Mouse (Mus musculus) midbrain, embryonic 15.5 days (tissue): Measurements from ENCODE around the gene Gp9. TPM values are rescaled to one million over a fixed set of nuclear protein-coding genes. Genes with fewer than 3 reads are reported as not detected.
"Not testable (repeated sequence)": the region's sequence is repeated elsewhere in the genome, so short reads cannot be mapped to it uniquely, and the experiment has no call there.

Experiments
- ATAC-seq: fragments of 200-750 bp; cut with Nextera tagmentation; replicated peaks from 2 replicates; pipeline ENCODE4 v1.8.0; 2017; ENCODE audit warnings: moderate TSS enrichment
- H3K27ac ChIP-seq: fragments of 300-500 bp; sonication (generic); 2 replicates; pipeline ENCODE4 v1.5.1; 2015; ENCODE audit warnings: mild to moderate bottlenecking, inconsistent platforms
- H3K27me3 ChIP-seq: fragments of 300-500 bp; sonication (generic); replicated peaks from 2 replicates; pipeline ENCODE4 v1.6.1; 2015; ENCODE audit warnings: inconsistent platforms
- H3K36me3 ChIP-seq: fragments of 300-500 bp; sonication (generic); replicated peaks from 2 replicates; pipeline ENCODE4 v1.6.1; 2015; ENCODE audit warnings: inconsistent platforms
- H3K4me1 ChIP-seq: fragments of 300-500 bp; sonication (generic); 2 replicates; pipeline ENCODE4 v1.6.1; 2015; ENCODE audit warnings: inconsistent platforms
- H3K4me2 ChIP-seq: fragments of 300-500 bp; sonication (generic); 2 replicates; pipeline ENCODE4 v1.6.1; 2015; ENCODE audit warnings: inconsistent platforms, mild to moderate bottlenecking, moderate library complexity
- H3K4me3 ChIP-seq: fragments of 300-500 bp; sonication (generic); 2 replicates; pipeline ENCODE4 v1.5.1; 2015; ENCODE audit warnings: mild to moderate bottlenecking, inconsistent platforms
- H3K9ac ChIP-seq: fragments of 300-500 bp; sonication (generic); 2 replicates; pipeline ENCODE4 v1.6.1; 2015; ENCODE audit warnings: mild to moderate bottlenecking, inconsistent platforms
- H3K9me3 ChIP-seq: fragments of 300-500 bp; sonication (generic); 2 replicates; pipeline ENCODE4 v1.6.1; 2016; ENCODE audit warnings: inconsistent platforms
- WGBS: fragments of 180-500 bp; shearing (Covaris S2); methylation state at CpG from one replicate; pipeline ENCODE4 v1.1.7; 2015; ENCODE audit warnings: mixed read lengths; 5-methylcytosine and 5-hydroxymethylcytosine counted together
- polyA plus RNA-seq: library from polyadenylated mRNA; unstranded; fragments of >200 nt; fragmentation: Nextera tagmentation; extraction: Ambion mirVana; gene quantifications from 2 replicates; pipeline ENCODE4 v1.2.1, GENCODE M21; 2015

Gp9 gene
- polyA plus RNA-seq, 1 experiment from 2014 or later: 1.0 TPM

DNA sequence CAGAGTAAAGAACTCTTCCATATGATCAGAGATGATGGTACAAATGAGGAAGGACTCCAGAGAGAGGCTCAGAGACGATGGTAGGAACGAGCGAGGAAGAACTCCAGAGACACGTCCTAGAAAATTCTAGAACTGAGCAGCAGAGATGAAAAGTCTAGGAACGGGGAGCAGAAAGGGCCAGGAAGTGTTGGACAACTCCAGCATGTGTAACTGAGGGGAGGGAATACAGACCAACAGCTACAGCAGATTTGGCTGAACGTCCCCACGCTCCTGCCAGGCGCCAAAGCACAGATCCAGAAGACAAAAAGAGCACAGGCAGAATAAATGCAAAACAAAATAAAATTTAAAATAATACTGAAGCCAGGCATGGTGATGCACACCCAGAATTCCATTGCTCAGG lies 21.0 kb upstream of the Gp9 start:
- H3K4me1 ChIP-seq: no peaks in the 10 kb centered on the region
- ATAC-seq: no peak
- no peaks in the 10 kb centered on the region for H3K36me3 ChIP-seq
- H3K9me3 ChIP-seq: no peaks in the 10 kb centered on the region
- 93% methylated on average over 8 of the region's 8 CpGs for WGBS
- H3K4me2 ChIP-seq: no peak overlapping the region
- H3K9ac ChIP-seq: no peak overlapping the region
- no peak overlapping the region for H3K27ac ChIP-seq
- H3K4me3 ChIP-seq: no peak overlapping the region
- no peaks in the 10 kb centered on the region for H3K27me3 ChIP-seq

DNA sequence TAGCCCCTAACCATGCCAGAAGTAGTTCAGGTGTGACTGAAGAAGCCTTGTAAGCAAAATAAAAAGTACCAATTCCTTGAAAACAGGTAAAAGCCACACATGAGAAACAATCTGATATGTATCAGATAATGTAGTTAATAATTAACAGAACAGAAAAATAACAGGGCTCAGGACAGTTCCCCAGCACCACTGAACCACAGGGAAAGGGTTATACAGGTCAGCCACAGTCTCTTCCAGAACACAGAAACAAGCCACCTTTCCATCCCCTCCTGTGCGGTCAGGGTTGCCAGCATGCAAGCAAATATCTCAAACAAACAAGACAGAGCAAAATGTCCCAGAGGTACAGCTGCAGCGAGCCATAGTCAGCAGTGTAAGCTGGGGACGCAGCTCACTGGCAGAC lies 18.5 kb upstream of the Gp9 start:
- 56% methylated on average over 3 of the region's 3 CpGs for WGBS
- no peak overlapping the region for H3K27ac ChIP-seq
- no peaks in the 10 kb centered on the region for H3K27me3 ChIP-seq
- H3K4me1 ChIP-seq: no peaks in the 10 kb centered on the region
- no peaks in the 10 kb centered on the region for H3K36me3 ChIP-seq
- ATAC-seq: no peak
- no peaks in the 10 kb centered on the region for H3K9me3 ChIP-seq
- H3K9ac ChIP-seq: no peak overlapping the region
- H3K4me3 ChIP-seq: no peak overlapping the region
- no peak overlapping the region for H3K4me2 ChIP-seq

DNA sequence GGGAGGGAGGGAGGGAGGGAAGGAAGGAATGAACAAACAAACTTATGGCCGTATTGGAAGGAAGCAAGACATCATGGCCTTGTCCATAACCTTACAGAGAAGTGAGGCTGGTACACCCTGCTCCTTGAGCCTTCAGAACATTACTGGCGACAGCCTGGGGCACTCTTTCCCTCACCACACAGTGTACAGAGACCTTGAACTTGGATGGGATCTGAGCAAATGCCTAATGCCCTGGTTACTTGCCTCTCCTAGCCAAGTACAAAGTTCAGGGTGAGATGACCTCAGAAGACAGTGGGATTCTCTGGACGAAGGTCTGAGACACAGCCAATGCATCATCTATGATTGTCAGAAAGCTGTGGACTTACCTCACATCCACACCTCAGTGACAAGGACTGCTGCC lies 18.0 kb upstream of the Gp9 start:
- 82% methylated on average over 3 of the region's 3 CpGs for WGBS
- no peak overlapping the region for H3K9ac ChIP-seq
- no peaks in the 10 kb centered on the region for H3K36me3 ChIP-seq
- no peak overlapping the region for H3K27ac ChIP-seq
- no peaks in the 10 kb centered on the region for H3K27me3 ChIP-seq
- H3K4me1 ChIP-seq: no peaks in the 10 kb centered on the region
- no peak for ATAC-seq
- H3K4me2 ChIP-seq: no peak overlapping the region
- no peaks in the 10 kb centered on the region for H3K9me3 ChIP-seq
- H3K4me3 ChIP-seq: no peak overlapping the region

DNA sequence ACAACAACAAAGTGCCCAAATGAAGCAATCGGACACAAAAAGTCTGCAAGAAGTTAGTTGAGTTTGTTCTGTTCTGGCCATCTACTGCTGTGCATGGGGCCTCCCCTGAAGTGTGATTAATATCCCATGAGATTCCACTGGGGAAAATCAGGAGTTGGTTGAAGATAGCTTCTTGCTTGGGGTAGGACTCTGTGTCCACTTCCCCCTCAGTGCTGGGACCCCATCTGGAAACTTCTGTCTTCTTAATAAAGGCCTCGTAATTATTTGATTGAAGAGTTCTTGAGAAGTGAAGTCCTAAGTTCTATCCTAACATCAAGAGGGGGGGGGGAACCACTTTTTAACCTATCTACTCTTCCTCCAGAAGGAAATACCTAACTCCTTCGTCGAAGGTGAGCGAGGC lies 15.7 kb upstream of the Gp9 start:
- 91% methylated on average over 5 of the region's 5 CpGs for WGBS
- H3K27me3 ChIP-seq: no peaks in the 10 kb centered on the region
- H3K27ac ChIP-seq: no peak overlapping the region
- no peaks in the 10 kb centered on the region for H3K36me3 ChIP-seq
- H3K4me3 ChIP-seq: no peak overlapping the region
- no peak for ATAC-seq
- no peaks in the 10 kb centered on the region for H3K4me1 ChIP-seq
- no peak overlapping the region for H3K4me2 ChIP-seq
- H3K9me3 ChIP-seq: no peaks in the 10 kb centered on the region
- no peak overlapping the region for H3K9ac ChIP-seq

DNA sequence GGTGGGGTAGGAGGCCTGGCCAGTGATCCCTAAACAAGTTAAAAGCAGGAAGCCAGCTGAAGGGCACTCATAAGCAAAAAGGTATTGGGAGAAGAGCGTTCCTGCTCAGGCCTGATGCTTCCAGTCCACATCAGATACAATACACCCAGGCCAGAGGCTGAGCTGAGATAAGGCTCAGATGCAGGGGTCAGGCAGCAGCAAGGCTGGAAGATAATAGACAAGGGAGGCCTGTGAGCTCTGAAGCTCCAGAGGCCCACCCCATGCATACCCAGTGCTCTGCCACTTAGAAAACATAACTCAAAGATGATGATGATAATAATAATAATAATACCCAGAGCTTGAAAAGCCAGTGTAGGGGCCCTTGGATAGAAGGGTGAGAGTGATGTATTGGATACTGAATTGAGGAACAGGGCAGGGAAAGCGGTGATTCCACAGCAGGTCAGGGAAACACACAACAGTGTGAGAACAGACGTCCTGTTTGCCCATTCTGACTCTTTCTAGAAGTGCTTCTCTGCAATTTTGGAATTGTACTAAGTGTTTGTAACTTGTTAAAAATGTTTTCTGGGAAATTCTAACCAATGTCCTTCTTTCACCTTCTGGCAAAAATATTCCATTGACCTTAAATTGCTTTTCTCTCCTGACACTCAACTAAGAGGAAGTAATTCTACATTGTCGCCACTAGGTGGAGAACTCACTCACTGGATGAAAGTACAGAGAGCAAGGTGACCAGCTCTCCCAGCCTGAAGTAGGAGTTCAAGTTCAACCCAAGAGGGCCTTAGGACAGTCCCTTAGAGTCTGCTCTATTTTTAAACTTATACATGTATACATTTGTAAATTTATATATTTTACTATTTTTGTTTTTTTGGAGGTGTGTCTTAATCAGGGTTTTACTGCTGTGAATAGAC lies 14.2 kb upstream of the Gp9 start:
- Histone ChIP-seq H3K4me2 (no peak overlapping the region), H3K9ac (no peak overlapping the region), H3K36me3 (no peaks in the 10 kb centered on the region), H3K9me3 (no peaks in the 10 kb centered on the region), H3K4me1 (no peaks in the 10 kb centered on the region), H3K27ac (no peak overlapping the region), H3K27me3 (no peaks in the 10 kb centered on the region), H3K4me3 (no peak overlapping the region)
- no peak for ATAC-seq
- WGBS: 69% methylated on average over 4 of the region's 4 CpGs

DNA sequence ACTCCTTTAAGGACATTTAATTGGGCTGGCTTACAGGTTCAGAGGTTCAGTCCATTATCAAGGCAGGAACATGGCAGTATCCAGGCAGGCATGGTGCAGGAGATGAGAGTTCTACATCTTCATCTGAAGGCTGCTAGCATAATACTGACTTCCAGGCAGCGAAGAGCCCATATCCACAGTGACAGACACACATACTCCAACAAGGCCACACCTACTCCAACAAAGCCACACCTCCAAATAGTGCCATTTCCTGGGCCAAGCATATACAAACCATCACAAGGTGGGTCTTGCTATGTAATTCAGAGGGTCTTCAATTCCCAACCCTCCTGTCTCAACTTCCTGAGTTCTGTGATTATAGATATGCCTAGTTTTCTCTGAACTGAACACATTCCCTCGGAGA lies 13.6 kb upstream of the Gp9 start:
- H3K4me3 ChIP-seq, H3K9me3 ChIP-seq, H3K27ac ChIP-seq, H3K9ac ChIP-seq, ATAC-seq, H3K4me2 ChIP-seq, H3K36me3 ChIP-seq, H3K4me1 ChIP-seq, H3K27me3 ChIP-seq: not testable (repeated sequence)
- WGBS: 89% methylated on average over 2 of the region's 2 CpGs

DNA sequence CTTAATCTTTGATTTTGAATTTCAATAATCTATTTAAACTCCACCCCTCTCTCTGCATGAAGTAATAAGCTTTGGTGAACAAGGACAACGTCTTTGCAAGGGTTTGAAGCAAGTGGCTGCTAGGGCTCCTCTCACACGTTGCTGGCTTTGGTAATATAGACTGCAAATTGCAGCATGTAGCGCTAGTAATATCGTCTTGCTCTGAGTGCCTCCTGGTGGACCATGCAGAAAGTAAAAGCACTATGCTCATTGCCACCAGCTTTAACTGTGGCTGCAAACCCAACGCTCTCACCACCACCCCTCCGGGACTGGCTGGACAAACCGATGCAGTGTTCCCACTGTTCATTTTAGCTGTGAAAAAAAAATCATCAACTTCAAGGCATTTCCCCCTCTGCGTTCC lies 7.2 kb upstream of the Gp9 start:
- ATAC-seq: no peak

DNA sequence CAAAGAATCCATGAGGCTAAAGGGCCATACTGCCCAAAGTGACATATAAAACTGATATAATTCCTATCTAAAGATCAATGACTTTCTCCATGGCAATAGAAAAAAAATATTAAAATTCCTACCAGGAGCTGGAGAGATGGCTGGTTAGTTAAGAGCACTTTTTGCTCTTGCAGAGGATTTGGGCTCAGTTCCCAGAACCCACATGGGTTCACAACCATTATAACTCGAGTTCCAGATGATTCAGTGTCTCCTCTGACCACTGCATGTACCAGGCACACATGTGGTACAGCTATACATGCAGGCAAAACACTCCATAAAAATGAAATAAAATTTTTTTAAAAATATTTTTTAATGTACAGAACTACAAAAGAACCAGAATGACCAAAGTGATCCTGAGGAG lies 3.4 kb upstream of the Gp9 start:
- Histone ChIP-seq H3K27me3 (no peaks in the 10 kb centered on the region), H3K27ac (no peak overlapping the region), H3K9ac (no peak overlapping the region), H3K4me2 (no peak overlapping the region), H3K4me1 (no peaks in the 10 kb centered on the region), H3K4me3 (no peak overlapping the region), H3K9me3 (no peaks in the 10 kb centered on the region), H3K36me3 (no peaks in the 10 kb centered on the region)
- ATAC-seq: no peak
- WGBS: 52% methylated on average over 1 of the region's 1 CpGs

More for the DNA sequence above, 7.2 kb upstream of the Gp9 start:
- no peak overlapping the region for H3K4me2 ChIP-seq
- H3K27me3 ChIP-seq: no peaks in the 10 kb centered on the region
- no peaks in the 10 kb centered on the region for H3K4me1 ChIP-seq
- 56% methylated on average over 8 of the region's 8 CpGs for WGBS
- H3K27ac ChIP-seq: no peak overlapping the region
- no peak overlapping the region for H3K9ac ChIP-seq
- H3K36me3 ChIP-seq: no peaks in the 10 kb centered on the region
- no peak overlapping the region for H3K4me3 ChIP-seq
- no peaks in the 10 kb centered on the region for H3K9me3 ChIP-seq

DNA sequence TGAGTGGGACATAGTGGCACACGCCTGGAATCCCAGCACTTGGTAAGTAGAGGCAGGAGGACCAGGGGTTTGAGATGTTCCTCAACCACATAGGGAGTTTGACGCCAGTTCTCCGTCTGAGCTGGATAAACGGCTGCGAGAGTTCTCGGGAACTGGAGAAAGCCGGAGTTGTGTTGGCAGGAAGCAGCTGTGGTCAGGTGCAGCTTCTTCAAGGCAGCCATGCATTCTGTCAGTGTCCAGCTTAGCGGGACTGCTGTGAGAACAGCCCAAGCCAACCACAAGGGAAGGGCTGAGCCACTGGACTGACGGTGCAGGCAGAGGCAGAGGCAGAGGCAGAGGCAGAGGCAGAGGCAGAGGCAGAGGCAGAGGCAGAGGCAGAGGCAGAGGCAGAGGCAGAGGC lies 3.0 kb upstream of the Gp9 start:
- Histone ChIP-seq H3K9ac (no peak overlapping the region), H3K9me3 (no peaks in the 10 kb centered on the region), H3K27ac (no peak overlapping the region), H3K4me1 (no peaks in the 10 kb centered on the region), H3K4me2 (no peak overlapping the region), H3K36me3 (no peaks in the 10 kb centered on the region), H3K4me3 (no peak overlapping the region), H3K27me3 (no peaks in the 10 kb centered on the region)
- WGBS: 87% methylated on average over 9 of the region's 9 CpGs
- ATAC-seq: no peak

DNA sequence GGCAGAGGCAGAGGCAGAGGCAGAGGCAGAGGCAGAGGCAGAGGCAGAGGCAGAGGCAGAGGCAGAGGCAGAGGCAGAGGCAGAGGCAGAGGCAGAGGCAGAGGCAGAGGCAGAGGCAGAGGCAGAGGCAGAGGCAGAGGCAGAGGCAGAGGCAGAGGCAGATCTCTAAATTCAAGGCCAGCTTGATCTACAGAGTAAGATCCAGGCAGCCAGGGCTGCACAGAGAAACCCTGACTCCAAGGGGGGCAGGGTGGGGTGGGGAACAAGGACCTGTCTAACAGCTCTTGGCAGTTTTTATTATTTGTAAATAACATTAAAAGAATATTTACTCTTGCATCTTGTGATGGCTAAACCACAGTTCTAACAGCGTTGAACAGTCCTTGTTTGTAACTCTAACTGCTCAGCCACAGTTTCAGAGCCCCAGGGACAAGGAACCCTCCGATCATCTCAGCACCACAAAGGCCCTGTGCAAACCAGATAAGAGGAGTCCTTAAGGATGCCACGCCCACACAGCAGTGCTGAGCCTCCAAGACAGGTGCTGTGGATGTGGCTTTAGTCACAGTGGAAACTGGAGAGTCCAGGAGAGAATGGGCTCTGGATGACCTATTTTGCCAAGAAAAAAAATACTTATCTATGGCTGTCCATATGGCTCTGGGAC lies 2.2 kb upstream of the Gp9 start:
- Histone ChIP-seq H3K27ac (no peak overlapping the region), H3K4me3 (no peak overlapping the region), H3K36me3 (no peaks in the 10 kb centered on the region), H3K9ac (no peak overlapping the region), H3K27me3 (no peaks in the 10 kb centered on the region), H3K9me3 (no peaks in the 10 kb centered on the region), H3K4me2 (no peak overlapping the region), H3K4me1 (no peaks in the 10 kb centered on the region)
- WGBS: 71% methylated on average over 3 of the region's 3 CpGs
- no peak for ATAC-seq

DNA sequence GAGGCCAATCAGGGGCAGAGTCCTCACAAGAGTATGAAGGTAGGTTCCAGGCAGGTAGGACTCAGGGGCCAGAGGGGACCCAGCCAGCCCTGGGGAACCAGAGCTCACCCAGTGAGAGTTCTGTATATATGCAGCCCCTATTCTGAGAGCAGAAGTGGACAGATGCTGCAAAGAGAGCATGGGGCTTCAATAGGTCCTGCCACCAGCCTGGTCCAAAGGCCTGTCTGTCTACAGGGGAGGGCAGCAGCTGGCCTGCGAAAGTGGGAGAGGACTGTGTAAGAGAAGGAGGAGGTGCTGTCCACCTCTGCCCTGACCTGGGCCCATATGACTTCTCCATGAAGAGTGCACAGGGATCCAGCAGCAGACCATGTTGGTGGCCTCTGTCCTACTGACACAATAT lies 1.2 kb upstream of the Gp9 start:
- Histone ChIP-seq H3K27me3 (no peaks in the 10 kb centered on the region), H3K9ac (no peak overlapping the region), H3K4me3 (no peak overlapping the region), H3K9me3 (no peaks in the 10 kb centered on the region), H3K4me1 (no peaks in the 10 kb centered on the region), H3K36me3 (no peaks in the 10 kb centered on the region), H3K27ac (no peak overlapping the region), H3K4me2 (no peak overlapping the region)
- 86% methylated on average over 1 of the region's 1 CpGs for WGBS
- no peak for ATAC-seq

DNA sequence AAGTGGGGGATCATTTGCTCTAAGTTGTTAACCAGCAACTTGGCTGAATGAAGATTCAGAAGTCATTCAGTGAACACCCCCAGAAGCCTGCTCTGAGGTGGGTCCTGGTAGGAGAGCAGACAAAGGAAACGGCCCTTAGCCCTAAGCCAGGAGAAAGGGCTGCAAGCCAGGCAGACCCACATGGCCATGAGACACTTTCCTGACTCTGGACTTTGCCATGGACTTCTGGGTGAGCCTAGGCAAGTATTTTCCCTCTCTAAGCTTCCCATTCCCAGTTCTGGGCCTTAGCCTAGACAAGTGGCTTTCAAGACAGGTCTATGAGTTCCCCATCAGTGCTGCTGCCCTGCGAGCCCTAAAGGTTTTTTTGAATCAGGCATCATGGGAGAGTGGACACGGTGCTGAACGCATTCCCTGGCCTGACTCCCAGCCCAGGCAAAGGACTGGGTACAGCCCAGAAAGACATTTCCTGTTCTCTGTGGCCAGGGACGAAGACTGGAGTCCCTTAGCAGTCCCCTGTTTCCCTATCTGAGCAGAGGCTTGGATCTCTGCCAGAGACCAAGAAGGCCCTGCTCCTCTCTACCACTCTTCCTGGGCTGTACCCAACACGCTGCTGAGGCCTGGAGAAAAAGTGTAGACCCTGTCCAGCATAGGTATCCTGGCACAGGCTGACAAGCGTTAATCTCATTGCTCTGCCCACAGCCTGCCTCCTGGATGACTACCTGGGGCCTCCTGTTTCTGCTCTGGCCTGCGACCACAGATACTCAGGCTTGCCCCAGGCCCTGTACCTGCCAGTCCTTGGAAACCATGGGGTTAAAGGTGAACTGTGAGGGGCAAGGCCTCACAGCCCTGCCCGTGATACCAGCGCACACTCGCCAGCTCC lies 662 bp downstream of the Gp9 start:
- no peaks in the 10 kb centered on the region for H3K36me3 ChIP-seq
- no peak overlapping the region for H3K9ac ChIP-seq
- H3K4me1 ChIP-seq: no peaks in the 10 kb centered on the region
- H3K4me2 ChIP-seq: no peak overlapping the region
- no peak overlapping the region for H3K4me3 ChIP-seq
- H3K27ac ChIP-seq: no peak overlapping the region
- H3K27me3 ChIP-seq: no peaks in the 10 kb centered on the region
- ATAC-seq: no peak
- 76% methylated on average over 11 of the region's 11 CpGs for WGBS
- no peaks in the 10 kb centered on the region for H3K9me3 ChIP-seq
